Mouse (Mus musculus) stomach, postnatal 0 days (tissue): ENCODE results near the gene Clec1a.

ENCODE experiments used
- CTCF ChIP-seq: IDR thresholded peaks from 2 replicates; pipeline ENCODE4 v1.5.1; 2016; ENCODE audit warnings: antibody characterized with exemption, low read depth, mild to moderate bottlenecking, moderate library complexity
- EP300 ChIP-seq: optimal IDR thresholded peaks from 2 replicates; pipeline ENCODE3; 2016; ENCODE audit warnings: antibody characterized with exemption

DNA sequence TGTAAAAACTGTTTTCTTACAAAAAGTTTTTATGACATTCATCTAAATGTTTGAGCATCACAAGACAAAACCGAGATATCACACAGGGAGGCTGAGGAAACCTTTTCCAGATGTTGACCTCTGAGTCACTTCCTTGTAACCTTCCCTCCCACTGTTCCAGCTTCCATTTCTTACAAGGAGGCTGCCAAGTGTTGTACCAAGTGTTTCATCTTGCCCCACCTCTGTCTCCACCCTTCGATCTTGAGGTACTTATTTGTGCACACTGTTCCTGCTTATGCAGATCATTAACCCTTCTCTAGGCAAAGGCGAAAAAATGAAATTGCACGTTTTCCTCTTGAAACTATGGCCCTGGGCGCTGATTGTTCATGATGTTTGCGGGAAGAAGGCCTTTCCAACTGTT lies 2.1 kb downstream of the Clec1a start:
- TF ChIP-seq CTCF (no peak), EP300 (no peak)
